Mouse (Mus musculus): ENCODE data around the gene Camkmt. TPM values are rescaled to one million over a fixed set of nuclear protein-coding genes. Genes with fewer than 3 reads are reported as not detected.

The Camkmt gene
- polyA plus RNA-seq, 1 experiment from 2014 or later, result 13.1 TPM

DNA sequence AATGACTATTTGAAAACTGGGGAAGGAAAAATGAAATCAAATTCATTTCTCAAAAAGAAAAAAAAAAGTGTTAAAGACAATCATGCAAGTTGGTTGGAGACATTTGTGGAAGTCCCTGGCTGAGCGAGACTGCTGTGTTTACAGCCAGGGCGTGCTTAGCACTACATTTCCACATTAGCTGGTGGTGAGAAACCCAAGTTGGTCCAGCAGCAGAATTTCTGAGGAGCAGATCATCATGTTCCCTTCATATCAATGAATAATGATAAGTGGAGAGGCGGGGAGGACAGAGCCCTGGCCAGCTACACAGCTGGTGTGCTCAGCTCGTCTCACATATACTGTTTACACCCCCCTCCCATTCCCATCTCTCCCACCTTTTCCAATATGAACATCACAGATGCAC is 292.0 kb downstream of the Camkmt start:
- Histone ChIP-seq H3K9me3 (ENCODE audit: control insufficient read depth, low read length) (no peaks in the 10 kb centered on the region), H3K4me1 (ENCODE audit: control insufficient read depth, insufficient read depth, low read length) (no peaks in the 10 kb centered on the region), H3K4me2 (replicated peaks; ENCODE audit: low read depth, low read length) (no peak overlapping the region), H3K9ac (ENCODE audit: low read depth, low read length) (no peak overlapping the region), H3K36me3 (ENCODE audit: control insufficient read depth, insufficient read depth, low read length) (no peaks in the 10 kb centered on the region), H3K27ac (ENCODE audit: low read depth, low read length) (no peak overlapping the region), H3K4me3 (ENCODE audit: low read length) (no peak overlapping the region), H3K27me3 (ENCODE audit: control insufficient read depth, insufficient read depth, low read length) (no peaks in the 10 kb centered on the region)
- ATAC-seq (ENCODE audit: low FRiP score, low TSS enrichment), result no peak
- WGBS, result 90% methylated on average over 4 of the region's 4 CpGs

DNA sequence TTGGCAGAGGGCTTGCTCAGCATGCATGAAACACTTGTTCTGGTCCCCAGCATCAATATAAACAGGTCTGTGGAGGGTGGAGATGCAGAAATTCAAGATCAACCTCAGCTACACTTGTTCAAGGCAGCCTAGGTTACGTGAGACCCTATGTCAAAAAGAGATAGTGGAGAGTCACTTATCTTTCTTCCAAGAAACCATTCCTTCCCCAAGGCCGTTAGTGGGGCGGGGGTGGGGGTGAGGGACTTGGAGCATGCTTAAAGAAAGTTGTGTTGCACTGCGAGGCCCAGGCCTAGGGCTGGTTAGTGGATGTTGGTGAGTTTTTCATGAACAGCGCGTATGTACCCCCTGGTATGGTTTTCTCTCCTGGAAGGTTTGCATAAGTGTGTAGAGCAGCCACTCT is 292.6 kb downstream of the Camkmt start:
- no peak overlapping the region for H3K4me3 ChIP-seq (ENCODE audit: low read length)
- H3K9me3 ChIP-seq (ENCODE audit: control insufficient read depth, low read length), result no peaks in the 10 kb centered on the region
- no peak overlapping the region for H3K9ac ChIP-seq (ENCODE audit: low read depth, low read length)
- H3K27me3 ChIP-seq (ENCODE audit: control insufficient read depth, insufficient read depth, low read length), result no peaks in the 10 kb centered on the region
- H3K36me3 ChIP-seq (ENCODE audit: control insufficient read depth, insufficient read depth, low read length), result no peaks in the 10 kb centered on the region
- WGBS, result 85% methylated on average over 6 of the region's 6 CpGs
- H3K4me1 ChIP-seq (ENCODE audit: control insufficient read depth, insufficient read depth, low read length), result no peaks in the 10 kb centered on the region
- H3K27ac ChIP-seq (ENCODE audit: low read depth, low read length), result no peak overlapping the region
- no peak for ATAC-seq (ENCODE audit: low FRiP score, low TSS enrichment)
- H3K4me2 ChIP-seq (replicated peaks; ENCODE audit: low read depth, low read length), result no peak overlapping the region

DNA sequence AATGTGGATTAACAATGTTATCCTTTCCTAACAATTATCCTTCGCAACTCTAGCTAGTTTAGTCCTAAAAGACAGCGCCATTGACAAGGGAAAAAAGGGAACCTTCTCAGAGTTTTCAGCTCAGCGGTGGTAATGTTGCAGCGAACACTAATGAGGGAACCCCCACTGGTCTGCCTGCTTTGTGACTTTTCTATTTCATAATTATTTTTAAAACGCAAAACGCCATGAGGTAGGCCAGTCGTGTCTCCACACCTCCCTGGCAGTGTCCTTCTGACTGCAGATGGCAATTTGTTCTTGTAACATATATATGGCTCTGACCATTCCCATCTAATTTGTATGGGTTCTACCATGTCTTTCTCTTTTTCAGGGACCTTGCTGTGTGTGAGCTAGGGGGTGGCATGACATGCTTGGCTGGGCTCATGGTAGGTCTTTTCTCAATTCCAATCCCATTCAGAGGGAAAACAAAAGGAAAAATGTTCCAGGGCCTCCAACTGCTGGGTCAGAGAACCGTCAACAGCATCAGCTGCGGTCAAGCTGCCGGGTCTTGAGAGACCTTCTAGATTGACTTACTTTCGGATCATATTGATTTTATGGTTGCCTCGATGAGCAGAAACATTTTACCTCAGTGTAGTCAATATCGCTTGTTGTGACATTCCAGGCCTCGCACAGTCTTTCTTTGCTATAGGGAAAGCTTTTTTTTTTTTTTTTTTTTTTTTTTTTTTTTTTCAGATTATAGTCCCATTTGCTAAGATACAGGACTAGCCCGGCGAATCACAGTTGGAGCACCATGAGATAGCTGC is 302.9 kb downstream of the Camkmt start:
- 88% methylated on average over 16 of the region's 16 CpGs for WGBS
- Histone ChIP-seq H3K36me3 (ENCODE audit: control insufficient read depth, insufficient read depth, low read length) (no peaks in the 10 kb centered on the region), H3K4me3 (ENCODE audit: low read length) (no peak overlapping the region), H3K9me3 (ENCODE audit: control insufficient read depth, low read length) (no peaks in the 10 kb centered on the region), H3K27me3 (ENCODE audit: control insufficient read depth, insufficient read depth, low read length) (no peaks in the 10 kb centered on the region), H3K4me2 (replicated peaks; ENCODE audit: low read depth, low read length) (no peak overlapping the region), H3K27ac (ENCODE audit: low read depth, low read length) (no peak overlapping the region), H3K4me1 (ENCODE audit: control insufficient read depth, insufficient read depth, low read length) (no peaks in the 10 kb centered on the region), H3K9ac (ENCODE audit: low read depth, low read length) (no peak overlapping the region)
- no peak for ATAC-seq (ENCODE audit: low FRiP score, low TSS enrichment)

DNA sequence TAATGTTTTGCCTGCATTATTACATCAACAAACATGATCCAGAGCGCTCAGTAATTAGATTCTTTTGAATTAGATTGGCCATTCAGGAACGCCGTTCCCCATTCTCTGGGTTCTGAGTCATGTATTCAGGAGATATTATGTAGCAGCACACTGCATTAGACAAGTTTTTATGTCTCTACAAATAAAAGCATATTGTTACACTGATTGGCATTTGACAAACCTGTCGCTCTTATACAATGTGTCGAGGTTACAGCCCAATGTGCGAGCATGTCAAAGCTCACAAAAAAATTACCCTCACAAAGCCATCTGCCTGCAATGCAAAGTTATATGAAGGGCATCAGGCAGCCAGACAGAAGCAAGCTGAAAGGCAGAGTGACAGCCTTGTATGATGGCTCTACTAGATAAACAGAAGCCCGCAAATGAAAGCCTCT is 303.6 kb downstream of the Camkmt start:
- no peak for ATAC-seq (ENCODE audit: low FRiP score, low TSS enrichment)
- H3K27me3 ChIP-seq (ENCODE audit: control insufficient read depth, insufficient read depth, low read length), result no peaks in the 10 kb centered on the region
- no peak overlapping the region for H3K4me2 ChIP-seq (replicated peaks; ENCODE audit: low read depth, low read length)
- H3K36me3 ChIP-seq (ENCODE audit: control insufficient read depth, insufficient read depth, low read length), result no peaks in the 10 kb centered on the region
- 89% methylated on average over 7 of the region's 7 CpGs for WGBS
- no peak overlapping the region for H3K9ac ChIP-seq (ENCODE audit: low read depth, low read length)
- no peak overlapping the region for H3K4me3 ChIP-seq (ENCODE audit: low read length)
- H3K27ac ChIP-seq (ENCODE audit: low read depth, low read length), result no peak overlapping the region
- no peaks in the 10 kb centered on the region for H3K4me1 ChIP-seq (ENCODE audit: control insufficient read depth, insufficient read depth, low read length)
- no peaks in the 10 kb centered on the region for H3K9me3 ChIP-seq (ENCODE audit: control insufficient read depth, low read length)

DNA sequence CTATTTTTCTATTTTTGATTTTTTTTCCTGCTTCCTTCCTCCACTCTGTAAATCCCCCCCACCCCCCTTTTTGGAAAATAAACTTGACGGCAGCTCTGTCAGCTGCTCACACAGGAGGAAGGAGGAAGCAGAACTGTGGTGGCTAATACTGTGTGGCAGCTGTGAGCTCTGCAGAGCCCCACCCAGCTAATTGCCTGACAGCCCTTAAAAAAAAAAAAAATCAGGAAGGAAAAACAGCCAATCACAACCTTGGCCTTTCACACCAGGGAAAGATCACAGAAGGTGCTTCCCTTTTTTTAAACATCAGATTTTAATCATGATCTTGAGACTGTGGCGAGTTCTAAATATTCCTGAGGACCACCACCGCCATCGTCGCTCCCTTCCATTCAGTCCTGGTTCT is 305.1 kb downstream of the Camkmt start:
- Histone ChIP-seq H3K9ac (ENCODE audit: low read depth, low read length) (no peak overlapping the region), H3K4me2 (replicated peaks; ENCODE audit: low read depth, low read length) (no peak overlapping the region), H3K4me3 (ENCODE audit: low read length) (no peak overlapping the region), H3K4me1 (ENCODE audit: control insufficient read depth, insufficient read depth, low read length) (no peaks in the 10 kb centered on the region), H3K27me3 (ENCODE audit: control insufficient read depth, insufficient read depth, low read length) (no peaks in the 10 kb centered on the region), H3K36me3 (ENCODE audit: control insufficient read depth, insufficient read depth, low read length) (no peaks in the 10 kb centered on the region), H3K9me3 (ENCODE audit: control insufficient read depth, low read length) (no peaks in the 10 kb centered on the region), H3K27ac (ENCODE audit: low read depth, low read length) (no peak overlapping the region)
- ATAC-seq (ENCODE audit: low FRiP score, low TSS enrichment), result no peak
- WGBS, result 36% methylated on average over 5 of the region's 5 CpGs

DNA sequence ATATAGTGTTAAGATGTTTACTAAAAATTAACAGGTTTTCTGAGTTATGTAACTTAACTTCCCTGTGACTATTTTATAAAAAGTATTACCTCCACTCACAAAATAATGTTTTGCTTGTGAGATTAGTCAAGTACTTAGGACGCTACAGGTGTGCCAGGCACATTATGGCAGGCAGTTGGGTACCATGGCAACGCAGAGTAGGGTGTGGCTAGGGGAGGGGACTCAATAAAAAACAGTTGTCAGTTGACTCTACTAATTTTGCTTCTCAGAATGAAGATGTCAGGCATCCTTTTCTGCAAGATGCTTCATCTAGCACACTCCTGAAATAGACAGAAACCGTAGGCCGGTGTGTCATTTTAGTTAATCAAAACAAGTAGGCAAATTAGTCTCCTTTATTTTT is 310.4 kb downstream of the Camkmt start:
- Histone ChIP-seq H3K9ac (ENCODE audit: low read depth, low read length) (no peak overlapping the region), H3K4me1 (ENCODE audit: control insufficient read depth, insufficient read depth, low read length) (no peaks in the 10 kb centered on the region), H3K36me3 (ENCODE audit: control insufficient read depth, insufficient read depth, low read length) (no peaks in the 10 kb centered on the region), H3K27ac (ENCODE audit: low read depth, low read length) (no peak overlapping the region), H3K9me3 (ENCODE audit: control insufficient read depth, low read length) (no peaks in the 10 kb centered on the region), H3K27me3 (ENCODE audit: control insufficient read depth, insufficient read depth, low read length) (no peaks in the 10 kb centered on the region), H3K4me2 (replicated peaks; ENCODE audit: low read depth, low read length) (no peak overlapping the region), H3K4me3 (ENCODE audit: low read length) (no peak overlapping the region)
- 73% methylated on average over 4 of the region's 4 CpGs for WGBS
- no peak for ATAC-seq (ENCODE audit: low FRiP score, low TSS enrichment)

DNA sequence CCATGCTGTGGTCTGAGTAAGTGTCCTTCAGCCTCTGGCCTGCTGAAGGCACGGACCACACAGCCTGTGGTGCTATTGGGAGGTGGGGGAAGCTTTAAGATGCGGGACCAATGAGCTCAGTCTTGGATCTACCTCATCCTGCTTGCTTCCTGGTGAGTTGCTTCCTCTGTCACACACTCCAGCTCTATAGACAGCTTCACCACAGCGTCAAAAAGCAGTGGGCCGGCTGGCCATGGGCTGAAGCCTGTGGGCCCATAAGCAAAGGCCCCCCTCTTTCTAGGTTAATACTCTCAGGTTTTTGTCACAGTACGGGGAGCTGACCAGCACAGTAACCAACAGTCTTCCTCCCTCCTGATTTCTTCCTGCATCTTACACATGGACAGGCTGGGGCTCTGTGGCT is 314.8 kb downstream of the Camkmt start:
- Histone ChIP-seq H3K9me3 (ENCODE audit: control insufficient read depth, low read length) (no peaks in the 10 kb centered on the region), H3K27me3 (ENCODE audit: control insufficient read depth, insufficient read depth, low read length) (no peaks in the 10 kb centered on the region), H3K9ac (ENCODE audit: low read depth, low read length) (no peak overlapping the region), H3K4me3 (ENCODE audit: low read length) (no peak overlapping the region), H3K36me3 (ENCODE audit: control insufficient read depth, insufficient read depth, low read length) (no peaks in the 10 kb centered on the region), H3K27ac (ENCODE audit: low read depth, low read length) (no peak overlapping the region), H3K4me2 (replicated peaks; ENCODE audit: low read depth, low read length) (no peak overlapping the region), H3K4me1 (ENCODE audit: control insufficient read depth, insufficient read depth, low read length) (no peaks in the 10 kb centered on the region)
- ATAC-seq (ENCODE audit: low FRiP score, low TSS enrichment), result no peak
- 79% methylated on average over 5 of the region's 5 CpGs for WGBS

DNA sequence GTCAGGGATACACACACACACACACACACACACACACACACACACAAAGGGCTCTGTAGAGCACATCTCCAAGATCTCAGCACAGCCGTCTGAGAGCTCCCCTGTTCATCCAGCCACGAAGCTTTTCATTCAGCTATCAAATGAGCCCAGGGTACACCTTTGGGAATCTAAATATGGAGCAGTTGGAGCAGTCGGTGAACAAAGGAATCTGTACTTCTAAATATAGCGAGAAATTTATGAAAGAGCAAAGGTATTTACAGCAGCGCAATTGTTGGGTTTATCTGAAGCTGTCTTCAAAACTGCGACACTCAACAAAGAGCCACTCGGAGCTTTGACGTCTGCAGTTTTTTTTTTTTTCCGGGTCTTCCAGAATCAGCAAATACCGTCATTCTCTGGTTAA is 315.8 kb downstream of the Camkmt start:
- H3K9ac ChIP-seq (ENCODE audit: low read depth, low read length), result no peak overlapping the region
- WGBS, result 89% methylated on average over 10 of the region's 10 CpGs

DNA sequence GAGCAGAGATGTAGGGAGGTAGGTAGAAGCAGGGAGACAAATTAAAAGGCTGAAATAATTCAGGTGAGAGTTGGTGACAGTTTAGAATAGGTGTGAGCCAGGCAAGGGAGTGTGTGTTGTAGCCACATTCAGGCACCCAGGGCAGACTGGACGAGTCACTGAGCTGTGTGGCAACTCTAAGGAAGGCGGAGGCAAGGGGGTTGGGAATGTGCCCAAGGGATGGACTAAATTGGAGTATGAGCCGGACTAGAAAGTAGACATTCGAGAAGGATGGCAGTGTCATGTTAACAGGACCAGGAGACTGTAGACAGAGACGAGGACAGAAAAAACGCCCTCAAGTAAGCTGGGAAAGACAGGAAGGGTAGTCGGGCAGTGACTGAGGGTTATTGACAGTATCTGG is 338.5 kb downstream of the Camkmt start:
- Histone ChIP-seq H3K27ac (ENCODE audit: low read depth, low read length) (no peak overlapping the region), H3K36me3 (ENCODE audit: control insufficient read depth, insufficient read depth, low read length) (no peaks in the 10 kb centered on the region), H3K4me3 (ENCODE audit: low read length) (no peak overlapping the region), H3K4me2 (replicated peaks; ENCODE audit: low read depth, low read length) (no peak overlapping the region), H3K9me3 (ENCODE audit: control insufficient read depth, low read length) (no peaks in the 10 kb centered on the region), H3K27me3 (ENCODE audit: control insufficient read depth, insufficient read depth, low read length) (no peaks in the 10 kb centered on the region), H3K9ac (ENCODE audit: low read depth, low read length) (no peak overlapping the region), H3K4me1 (ENCODE audit: control insufficient read depth, insufficient read depth, low read length) (no peaks in the 10 kb centered on the region)
- 66% methylated on average over 7 of the region's 7 CpGs for WGBS
- no peak for ATAC-seq (ENCODE audit: low FRiP score, low TSS enrichment)

More for the DNA sequence above, 315.8 kb downstream of the Camkmt start:
- Histone ChIP-seq H3K4me2 (replicated peaks; ENCODE audit: low read depth, low read length) (no peak overlapping the region), H3K27ac (ENCODE audit: low read depth, low read length) (no peak overlapping the region), H3K9me3 (ENCODE audit: control insufficient read depth, low read length) (peaks cover 7% of the 10 kb centered on the region; the same call in 1 of the 2 replicates), H3K4me1 (ENCODE audit: control insufficient read depth, insufficient read depth, low read length) (no peaks in the 10 kb centered on the region), H3K4me3 (ENCODE audit: low read length) (no peak overlapping the region), H3K27me3 (ENCODE audit: control insufficient read depth, insufficient read depth, low read length) (no peaks in the 10 kb centered on the region), H3K36me3 (ENCODE audit: control insufficient read depth, insufficient read depth, low read length) (no peaks in the 10 kb centered on the region)
- ATAC-seq (ENCODE audit: low FRiP score, low TSS enrichment), result no peak
